Mouse (Mus musculus) CD4-positive helper T cell, adult 2 months (primary cell): ENCODE results near the gene Ddi2.
"Not testable (repeated sequence)": the region's sequence is repeated elsewhere in the genome, so short reads cannot be mapped to it uniquely, and the experiment has no call there.

Experiments used
- DNase-seq: peaks from one replicate; pipeline ENCODE4 v3.0.0-alpha.2; 2012; ENCODE audit warnings: low read depth, missing footprints, low spot score

The Ddi2 gene

GRCm38 (mm10) chr4:141722731-141723672, at the start of gene Ddi2:
Gene Ddi2 (minus strand): TSS chr4:141723419.
- DNase-seq: peak; percentile 95

DNA sequence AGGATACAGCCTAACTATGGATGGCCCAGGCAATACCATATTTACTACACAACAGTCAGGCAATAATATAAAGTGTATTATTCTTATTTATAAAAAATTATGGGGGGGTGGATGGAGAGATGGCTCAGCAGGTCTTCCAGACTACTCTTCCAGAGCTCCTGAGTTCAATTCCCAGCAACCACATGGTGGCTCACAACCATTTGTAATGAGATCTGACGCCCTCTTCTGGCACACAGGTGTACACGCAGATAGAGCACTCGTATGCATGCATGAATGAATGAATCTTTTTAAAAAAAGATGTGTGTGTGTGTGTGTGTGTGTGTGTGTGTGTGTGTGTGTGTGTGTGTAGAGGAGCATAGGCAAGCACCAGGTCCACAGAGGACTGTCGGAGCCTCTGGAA, 49.8 kb upstream of the Ddi2 start:
- not testable (repeated sequence) for DNase-seq

- DNase-seq: no peak
Measured at GRCm38 (mm10) chr4:141771823-141772222, 48.6 kb upstream of the Ddi2 start.

GRCm38 (mm10) chr4:141769501-141770160, 46.4 kb upstream of the Ddi2 start:
- no peak for DNase-seq

- DNase-seq: no peak
Measured at GRCm38 (mm10) chr4:141767353-141768036, 44.3 kb upstream of the Ddi2 start.

GRCm38 (mm10) chr4:141766668-141767352, 43.6 kb upstream of the Ddi2 start:
- no peak for DNase-seq

GRCm38 (mm10) chr4:141766316-141766667, 43.1 kb upstream of the Ddi2 start:
- peak; percentile 18 for DNase-seq

- DNase-seq: no peak
Measured at GRCm38 (mm10) chr4:141765008-141765407, 41.8 kb upstream of the Ddi2 start.

DNA sequence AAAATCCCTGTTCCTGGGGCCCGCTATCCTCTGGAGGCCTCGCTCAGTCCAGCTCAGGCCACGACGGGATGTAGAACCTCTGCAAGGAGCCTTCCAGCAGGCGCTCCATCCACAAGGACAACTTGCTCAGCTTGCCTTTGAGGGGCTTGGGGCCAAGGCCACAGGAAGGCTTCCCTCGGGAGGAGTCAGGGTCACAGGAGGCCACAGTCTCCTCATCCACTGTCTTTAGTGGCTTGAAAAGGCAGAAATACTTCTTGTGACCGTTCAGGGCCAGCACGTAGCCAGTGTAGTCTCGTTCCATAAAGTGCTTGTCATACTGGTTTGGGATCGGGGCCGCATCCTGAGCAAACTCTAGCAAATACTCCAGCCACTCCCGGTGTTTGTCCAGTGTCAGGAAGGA, 40.3 kb upstream of the Ddi2 start:
- no peak for DNase-seq

GRCm38 (mm10) chr4:141762102-141762598, 38.9 kb upstream of the Ddi2 start:
- no peak for DNase-seq

DNA sequence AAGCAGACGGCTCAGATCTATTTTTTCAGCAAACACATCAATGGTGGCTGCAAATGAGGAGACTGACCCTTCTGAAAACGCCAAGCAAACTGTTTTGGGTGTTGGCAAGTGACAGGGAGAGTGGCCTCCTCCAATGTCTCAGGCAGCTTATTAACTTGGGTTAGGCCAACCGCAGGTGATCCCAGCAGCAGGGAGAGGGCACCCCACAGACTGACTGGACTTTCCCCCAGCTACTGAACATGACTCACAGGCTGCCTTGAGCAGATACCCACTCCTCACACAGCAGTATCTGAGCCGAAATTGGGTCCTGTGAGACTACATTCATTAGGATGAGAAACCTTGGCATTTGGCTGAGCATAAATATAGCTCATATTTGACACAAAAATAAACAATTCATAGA, 37.7 kb upstream of the Ddi2 start:
- no peak for DNase-seq

GRCm38 (mm10) chr4:141758874-141759542, 35.8 kb upstream of the Ddi2 start:
- DNase-seq: no peak

DNA sequence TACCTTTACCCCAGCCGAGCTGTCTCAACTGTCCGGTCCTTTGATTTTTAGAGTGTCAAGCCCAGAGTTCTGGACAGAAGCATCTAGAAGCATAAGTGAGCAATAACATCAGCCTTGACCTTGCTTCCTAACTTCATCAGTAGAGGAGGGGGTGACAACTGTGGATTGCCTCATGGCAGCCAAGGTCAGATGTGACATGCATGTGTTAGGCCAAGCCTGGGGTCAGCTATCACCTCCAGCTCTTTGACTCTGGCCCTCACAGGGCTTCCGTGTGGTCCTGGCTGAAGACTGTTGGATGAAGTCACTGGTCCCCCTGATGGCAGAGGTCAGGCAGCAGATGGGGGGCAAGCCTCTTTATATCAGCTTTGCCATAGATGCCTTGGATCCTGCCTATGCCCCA, 33.9 kb upstream of the Ddi2 start:
- no peak for DNase-seq

DNA sequence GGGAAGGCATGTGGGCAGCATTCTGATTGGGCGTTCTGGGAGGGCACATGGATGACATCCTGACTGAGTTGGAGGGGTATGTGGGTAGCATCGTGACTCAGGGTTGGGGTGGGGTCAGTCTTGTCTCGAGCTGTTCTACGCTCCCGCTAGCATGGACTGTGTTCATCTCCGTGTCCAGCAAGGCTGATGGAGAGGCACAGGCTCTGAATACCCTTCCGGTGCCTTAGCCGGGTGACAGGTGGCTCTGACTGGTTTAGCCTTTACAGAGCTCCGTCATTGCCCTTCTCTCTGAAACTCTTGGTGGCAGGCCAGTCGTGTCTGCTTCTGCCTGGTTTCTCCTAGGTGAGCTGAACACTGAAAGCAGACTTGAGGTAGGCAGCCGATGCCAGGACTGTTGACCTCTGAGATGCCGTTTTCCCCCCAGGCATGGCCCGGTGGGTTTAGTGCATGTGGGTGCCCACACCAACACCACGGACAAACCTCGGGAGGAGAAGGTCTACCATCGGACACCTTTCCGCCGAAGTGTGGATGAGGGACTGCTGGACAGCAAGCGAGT, 32.2 kb upstream of the Ddi2 start:
- no peak for DNase-seq

- DNase-seq: no peak
Measured at GRCm38 (mm10) chr4:141752076-141752421, 28.8 kb upstream of the Ddi2 start.

DNA sequence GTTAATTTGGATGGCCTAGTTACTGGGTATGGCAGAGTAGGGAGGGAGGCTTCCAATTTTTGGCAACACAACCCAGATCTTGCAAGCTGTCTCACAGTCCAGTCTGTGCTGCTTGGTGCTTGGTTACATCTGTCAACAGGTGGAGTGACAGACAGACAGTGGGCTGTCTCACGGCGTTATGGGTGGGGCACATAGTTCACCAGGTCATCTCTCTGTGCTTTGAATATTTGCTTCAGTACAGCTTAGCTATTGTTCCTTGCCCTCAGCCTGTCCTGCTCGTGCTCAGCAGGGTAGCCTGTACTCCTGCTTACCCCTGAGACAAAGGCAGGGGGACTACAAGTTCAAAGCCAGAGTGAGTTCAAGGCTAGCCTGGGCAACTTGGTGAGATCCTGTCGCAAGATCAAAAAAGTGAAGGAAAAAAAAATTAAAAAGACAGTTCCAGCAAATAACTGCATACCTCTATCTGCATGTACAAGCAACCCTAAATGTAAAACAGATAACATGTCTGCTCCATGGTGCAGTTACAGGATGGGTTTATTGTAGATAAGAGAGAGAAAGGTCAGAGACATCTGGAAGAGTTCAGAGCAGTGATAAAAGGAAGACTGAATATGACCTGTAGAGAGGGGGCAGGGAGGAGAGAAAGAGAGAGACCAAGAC, 28.3 kb upstream of the Ddi2 start:
- DNase-seq: no peak

GRCm38 (mm10) chr4:141750826-141751225, 27.6 kb upstream of the Ddi2 start:
- no peak for DNase-seq

- DNase-seq: no peak
Measured at GRCm38 (mm10) chr4:141749557-141749956, 26.3 kb upstream of the Ddi2 start.

DNA sequence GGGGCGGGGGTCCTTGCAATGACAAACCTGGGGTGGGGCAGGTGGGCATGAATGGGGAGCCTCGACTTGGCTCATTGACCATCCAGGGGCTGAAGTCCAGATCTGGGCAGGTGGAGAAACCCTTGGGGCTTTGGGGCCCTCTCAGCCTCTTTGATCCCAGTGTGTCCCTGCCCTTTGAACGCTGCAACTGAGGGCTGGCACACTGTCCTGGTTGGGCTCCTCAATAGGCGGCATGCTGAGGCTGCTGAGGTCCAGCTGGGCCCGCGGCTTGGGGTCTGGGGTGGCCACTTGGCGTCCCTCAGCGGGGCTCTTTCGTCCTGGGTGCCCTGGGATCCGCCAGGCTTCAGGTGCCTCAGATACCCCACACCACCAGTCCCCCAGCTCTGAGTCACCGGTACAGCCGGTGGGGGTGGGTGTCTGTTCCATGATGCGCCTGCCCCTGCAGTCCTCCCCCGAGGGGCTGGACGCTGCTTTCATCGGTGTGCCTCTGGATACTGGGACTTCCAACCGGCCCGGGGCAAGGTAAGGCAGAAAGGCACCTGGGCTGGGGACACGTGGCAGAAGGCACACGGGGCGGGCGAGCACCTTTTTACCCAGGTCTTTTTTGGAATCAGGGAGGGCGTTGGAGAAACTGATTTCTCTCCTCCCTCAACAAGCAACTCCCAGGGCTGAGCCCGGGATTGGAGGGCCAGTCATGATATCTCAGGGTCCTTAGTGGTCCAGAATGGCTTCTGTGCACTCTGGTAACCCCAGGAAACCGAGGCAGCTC, 23.5 kb upstream of the Ddi2 start, which contains the start of gene Agmat:
TSS of gene Agmat (plus strand) at position 95 of the 769 bp plus-strand sequence.
- no peak for DNase-seq
